Mouse (Mus musculus) heart, adult 18-20 months (tissue): Measurements from ENCODE around the gene Tmem170b. TPM values are rescaled to one million over a fixed set of nuclear protein-coding genes. Genes with fewer than 3 reads are reported as not detected.
"Not testable (repeated sequence)": the region's sequence is repeated elsewhere in the genome, so short reads cannot be mapped to it uniquely, and the experiment has no call there.

Source experiments
- DNase-seq, 2 experiments: peaks; one replicate each; pipeline ENCODE4 v3.0.0; 2021 to 2022; ENCODE audit warnings: mixed read lengths in 1 of 2
- total RNA-seq, 2 experiments: library from RNA; stranded (reverse); gene quantifications; 2 replicates each; pipeline ENCODE4 v1.2.3; 2021

Gene Tmem170b
- total RNA-seq, 2 experiments from 2014 or later, result 23.1 to 24.9 TPM

- no peak for DNase-seq
These were observed 64.2 kb downstream of the Tmem170b start for GRCm38 (mm10) chr13:41669951-41670350.

- DNase-seq, result peak; percentile 39
These were observed 64.9 kb downstream of the Tmem170b start for GRCm38 (mm10) chr13:41670386-41671130.

GRCm38 (mm10) chr13:41671136-41671705 lies 65.5 kb downstream of the Tmem170b start:
- DNase-seq, result no peak

GRCm38 (mm10) chr13:41672904-41673303 lies 67.2 kb downstream of the Tmem170b start:
- not testable (repeated sequence) for DNase-seq

- DNase-seq, result no peak
These were observed 67.8 kb downstream of the Tmem170b start for GRCm38 (mm10) chr13:41673541-41673940.

- not testable (repeated sequence) for DNase-seq
These were observed 68.9 kb downstream of the Tmem170b start for GRCm38 (mm10) chr13:41674608-41675007.

GRCm38 (mm10) chr13:41675498-41675897 lies 69.8 kb downstream of the Tmem170b start:
- no peak for DNase-seq

- DNase-seq, result no peak
These were observed 70.5 kb downstream of the Tmem170b start for GRCm38 (mm10) chr13:41675966-41676835.

GRCm38 (mm10) chr13:41676836-41677186 lies 71.1 kb downstream of the Tmem170b start:
- DNase-seq, result no peak

- DNase-seq, result no peak
These were observed 75.3 kb downstream of the Tmem170b start for GRCm38 (mm10) chr13:41680854-41681549.

GRCm38 (mm10) chr13:41682341-41683119 lies 76.8 kb downstream of the Tmem170b start:
- no peak for DNase-seq

- DNase-seq, result no peak
These were observed 77.8 kb downstream of the Tmem170b start for GRCm38 (mm10) chr13:41683356-41684012.

- no peak for DNase-seq
These were observed 79.8 kb downstream of the Tmem170b start for GRCm38 (mm10) chr13:41685499-41685898.

- DNase-seq, result no peak
These were observed 83.3 kb downstream of the Tmem170b start for GRCm38 (mm10) chr13:41689055-41689454.

GRCm38 (mm10) chr13:41689598-41690045 lies 83.9 kb downstream of the Tmem170b start:
- no peak for DNase-seq

Other genes starting within 250 kb of the Tmem170b start
- 10 to 100 TPM; 19.8 to 24.1 TPM for gene Nedd9, start 118.5 kb upstream of the Tmem170b start, total RNA-seq
- 1 to 10 TPM in 1 of 2 experiments, under 1 TPM in 1; 0.87 to 6.5 TPM for gene Adtrp, start 241.8 kb downstream of the Tmem170b start, total RNA-seq